Mouse (Mus musculus) midbrain, embryonic 16.5 days (tissue): Measurements from ENCODE around the gene 4930590J08Rik. TPM values are rescaled to one million over a fixed set of nuclear protein-coding genes. Genes with fewer than 3 reads are reported as not detected.

Source experiments
- ATAC-seq: fragments of 200-750 bp; cut with Nextera tagmentation; 2 replicates; pipeline ENCODE4 v1.8.0; 2017; ENCODE audit warnings: moderate TSS enrichment
- H3K27ac ChIP-seq: fragments of 300-500 bp; sonication (generic); 2 replicates; pipeline ENCODE4 v1.5.1; 2014; ENCODE audit warnings: mild to moderate bottlenecking, low read length, mixed read lengths
- H3K27me3 ChIP-seq: fragments of 300-500 bp; sonication (generic); 2 replicates; pipeline ENCODE4 v1.6.1; 2014; ENCODE audit warnings: low read depth, low read length, mixed read lengths; ENCODE audit not compliant: control insufficient read depth, insufficient read depth
- H3K36me3 ChIP-seq: fragments of 300-500 bp; sonication (generic); 2 replicates; pipeline ENCODE4 v1.6.1; 2014; ENCODE audit warnings: mild to moderate bottlenecking, low read length, moderate library complexity, mixed read lengths; ENCODE audit not compliant: control insufficient read depth, insufficient read depth
- H3K4me1 ChIP-seq: fragments of 300-500 bp; sonication (generic); 2 replicates; pipeline ENCODE4 v1.6.1; 2014; ENCODE audit warnings: mild to moderate bottlenecking, low read length, mixed read lengths; ENCODE audit not compliant: control insufficient read depth, insufficient read depth
- H3K4me2 ChIP-seq: fragments of 300-500 bp; sonication (generic); 2 replicates; pipeline ENCODE4 v1.6.1; 2014; ENCODE audit warnings: mild to moderate bottlenecking, low read length, mixed read lengths
- H3K4me3 ChIP-seq: fragments of 300-500 bp; sonication (generic); 2 replicates; pipeline ENCODE4 v1.5.1; 2014; ENCODE audit warnings: low read depth, mild to moderate bottlenecking, low read length, moderate library complexity, mixed read lengths
- H3K9ac ChIP-seq: fragments of 300-500 bp; sonication (generic); 2 replicates; pipeline ENCODE4 v1.6.1; 2014; ENCODE audit warnings: low read depth, low read length, mixed read lengths
- H3K9me3 ChIP-seq: fragments of 300-500 bp; sonication (generic); replicated peaks from 2 replicates; pipeline ENCODE4 v1.6.1; 2014; ENCODE audit warnings: mild to moderate bottlenecking, low read length, mixed read lengths; ENCODE audit not compliant: control insufficient read depth, poor library complexity, severe bottlenecking
- WGBS: fragments of 180-500 bp; shearing (Covaris S2); extraction: QIAGEN DNeasy Blood & Tissue Kit; methylation state at CpG from one replicate; pipeline ENCODE4 v1.1.7; 2014; 5-methylcytosine and 5-hydroxymethylcytosine counted together
- polyA plus RNA-seq: library from polyadenylated mRNA; unstranded; fragments of >200 nt; fragmentation: Nextera tagmentation; extraction: Ambion mirVana; gene quantifications from 2 replicates; pipeline ENCODE4 v1.2.1, GENCODE M21; 2015

Gene 4930590J08Rik
- polyA plus RNA-seq, 1 experiment from 2014 or later = 1.4 TPM

- 81% methylated on average over 3 of the region's 3 CpGs for WGBS
- Histone ChIP-seq H3K4me2 (no peak overlapping the region), H3K4me3 (no peak overlapping the region), H3K9me3 (no peaks in the 10 kb centered on the region), H3K9ac (no peak overlapping the region), H3K4me1 (no peaks in the 10 kb centered on the region), H3K27me3 (no peaks in the 10 kb centered on the region), H3K36me3 (peaks cover 36% of the 10 kb centered on the region), H3K27ac (no peak overlapping the region)
- no peak for ATAC-seq
Measured at GRCm38 (mm10) chr6:91889255-91889906, 13.2 kb upstream of the 4930590J08Rik start.

- Histone ChIP-seq H3K4me1 (no peaks in the 10 kb centered on the region), H3K27me3 (no peaks in the 10 kb centered on the region), H3K4me2 (no peak overlapping the region), H3K27ac (no peak overlapping the region), H3K9me3 (no peaks in the 10 kb centered on the region), H3K9ac (no peak overlapping the region), H3K4me3 (no peak overlapping the region), H3K36me3 (peaks cover 41% of the 10 kb centered on the region)
- ATAC-seq = no peak
- 94% methylated on average over 5 of the region's 5 CpGs for WGBS
Measured at GRCm38 (mm10) chr6:91890615-91891014, 12.0 kb upstream of the 4930590J08Rik start.

- Histone ChIP-seq H3K27me3 (no peaks in the 10 kb centered on the region), H3K9ac (no peak overlapping the region), H3K4me2 (no peak overlapping the region), H3K36me3 (peaks cover 43% of the 10 kb centered on the region), H3K4me1 (no peaks in the 10 kb centered on the region), H3K9me3 (no peaks in the 10 kb centered on the region), H3K4me3 (no peak overlapping the region), H3K27ac (no peak overlapping the region)
- WGBS = 92% methylated on average over 2 of the region's 2 CpGs
- ATAC-seq = no peak
Measured at GRCm38 (mm10) chr6:91891776-91892175, 10.8 kb upstream of the 4930590J08Rik start.

GRCm38 (mm10) chr6:91896783-91897182 lies 5.8 kb upstream of the 4930590J08Rik start:
- H3K36me3 ChIP-seq = peaks cover 50% of the 10 kb centered on the region
- H3K9me3 ChIP-seq = no peaks in the 10 kb centered on the region
- WGBS = 100% methylated on average over 3 of the region's 3 CpGs
- H3K9ac ChIP-seq = no peak overlapping the region
- no peak for ATAC-seq
- H3K27me3 ChIP-seq = no peaks in the 10 kb centered on the region
- no peaks in the 10 kb centered on the region for H3K4me1 ChIP-seq
- H3K27ac ChIP-seq = no peak overlapping the region
- no peak overlapping the region for H3K4me2 ChIP-seq
- H3K4me3 ChIP-seq = no peak overlapping the region

- WGBS = 29% methylated on average over 5 of the region's 5 CpGs
- Histone ChIP-seq H3K4me1 (no peaks in the 10 kb centered on the region), H3K4me2 (no peak overlapping the region), H3K4me3 (no peak overlapping the region), H3K27me3 (no peaks in the 10 kb centered on the region), H3K27ac (no peak overlapping the region), H3K36me3 (peaks cover 25% of the 10 kb centered on the region), H3K9ac (no peak overlapping the region), H3K9me3 (no peaks in the 10 kb centered on the region)
- ATAC-seq = no peak
Measured at GRCm38 (mm10) chr6:91901505-91901904, 1.1 kb upstream of the 4930590J08Rik start.

GRCm38 (mm10) chr6:91914011-91914410 lies 11.4 kb downstream of the 4930590J08Rik start:
- no peak overlapping the region for H3K27ac ChIP-seq
- no peak overlapping the region for H3K9ac ChIP-seq
- no peak for ATAC-seq
- no peaks in the 10 kb centered on the region for H3K27me3 ChIP-seq
- no peak overlapping the region for H3K4me3 ChIP-seq
- H3K9me3 ChIP-seq = no peaks in the 10 kb centered on the region
- no peaks in the 10 kb centered on the region for H3K36me3 ChIP-seq
- H3K4me2 ChIP-seq = no peak overlapping the region
- no peaks in the 10 kb centered on the region for H3K4me1 ChIP-seq
- 91% methylated on average over 10 of the region's 10 CpGs for WGBS

GRCm38 (mm10) chr6:91917286-91917685 lies 14.7 kb downstream of the 4930590J08Rik start:
- Histone ChIP-seq H3K27me3 (no peaks in the 10 kb centered on the region), H3K36me3 (no peaks in the 10 kb centered on the region), H3K27ac (no peak overlapping the region), H3K4me2 (no peak overlapping the region), H3K4me3 (no peak overlapping the region), H3K9me3 (no peaks in the 10 kb centered on the region), H3K9ac (no peak overlapping the region), H3K4me1 (no peaks in the 10 kb centered on the region)
- ATAC-seq = no peak
- WGBS = 62% methylated on average over 4 of the region's 4 CpGs

- H3K27me3 ChIP-seq = no peaks in the 10 kb centered on the region
- no peak overlapping the region for H3K9ac ChIP-seq
- WGBS = 76% methylated on average over 11 of the region's 11 CpGs
- no peaks in the 10 kb centered on the region for H3K4me1 ChIP-seq
- H3K36me3 ChIP-seq = no peaks in the 10 kb centered on the region
- H3K9me3 ChIP-seq = no peaks in the 10 kb centered on the region
- H3K4me3 ChIP-seq = no peak overlapping the region
- no peak overlapping the region for H3K4me2 ChIP-seq
- no peak for ATAC-seq
- H3K27ac ChIP-seq = no peak overlapping the region
Measured at GRCm38 (mm10) chr6:91917716-91918115, 15.1 kb downstream of the 4930590J08Rik start.

- H3K4me3 ChIP-seq = no peak overlapping the region
- no peak overlapping the region for H3K9ac ChIP-seq
- H3K9me3 ChIP-seq = no peaks in the 10 kb centered on the region
- H3K27me3 ChIP-seq = no peaks in the 10 kb centered on the region
- no peak overlapping the region for H3K4me2 ChIP-seq
- no peak for ATAC-seq
- no peaks in the 10 kb centered on the region for H3K4me1 ChIP-seq
- H3K27ac ChIP-seq = no peak overlapping the region
- 77% methylated on average over 5 of the region's 5 CpGs for WGBS
- H3K36me3 ChIP-seq = no peaks in the 10 kb centered on the region
Measured at GRCm38 (mm10) chr6:91931231-91931630, 28.6 kb downstream of the 4930590J08Rik start.
